Mouse (Mus musculus): ENCODE data around the gene Kcnq1.

The Kcnq1 gene

GRCm38 (mm10) chr7:143132815-143133214 is 26.7 kb downstream of the Kcnq1 start:
- intact Hi-C loops (cut with DNase I): no loop called here

DNA sequence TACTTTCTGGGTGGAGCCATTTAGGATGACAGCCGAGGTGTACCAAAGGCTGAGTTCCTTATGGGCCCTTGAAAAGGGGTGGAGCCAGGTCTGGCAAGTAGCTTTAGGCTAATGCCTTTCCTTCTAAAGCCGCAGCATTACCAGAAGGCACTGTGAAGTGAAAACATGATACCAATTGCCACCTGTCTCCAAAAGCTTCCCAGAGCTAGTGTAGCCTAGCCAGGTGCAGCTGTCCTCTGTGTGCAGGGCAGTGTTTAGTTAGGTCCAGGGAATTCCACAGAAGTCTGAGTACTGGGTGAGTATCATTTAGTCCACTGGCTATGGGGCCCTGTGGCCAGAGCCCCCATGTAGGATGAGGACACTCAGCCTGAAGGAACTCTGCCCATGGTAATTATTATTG is 30.0 kb downstream of the Kcnq1 start:
- intact Hi-C loops (cut with DNase I): no loop called here

DNA sequence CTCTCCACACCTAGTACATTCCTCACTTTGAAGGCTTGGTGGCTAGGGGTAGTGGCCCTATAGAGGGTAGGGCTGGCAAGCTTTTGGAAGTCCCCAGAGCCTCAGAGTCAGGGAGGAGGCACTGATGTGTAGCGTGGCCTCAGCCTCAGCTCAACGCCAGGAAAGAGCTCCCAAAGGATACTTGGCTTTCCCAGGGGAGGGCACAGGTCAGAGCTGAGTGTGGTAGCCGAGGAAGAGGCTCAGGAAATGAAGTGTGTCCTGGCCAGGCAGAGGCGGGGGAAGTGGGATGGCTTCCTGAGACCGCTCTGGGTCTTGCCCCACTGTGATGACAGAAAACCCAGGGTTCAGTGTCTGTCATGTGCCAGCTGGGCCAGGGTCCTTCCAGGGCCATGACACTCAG is 30.4 kb downstream of the Kcnq1 start:
- intact Hi-C loops (cut with DNase I): no loop called here

DNA sequence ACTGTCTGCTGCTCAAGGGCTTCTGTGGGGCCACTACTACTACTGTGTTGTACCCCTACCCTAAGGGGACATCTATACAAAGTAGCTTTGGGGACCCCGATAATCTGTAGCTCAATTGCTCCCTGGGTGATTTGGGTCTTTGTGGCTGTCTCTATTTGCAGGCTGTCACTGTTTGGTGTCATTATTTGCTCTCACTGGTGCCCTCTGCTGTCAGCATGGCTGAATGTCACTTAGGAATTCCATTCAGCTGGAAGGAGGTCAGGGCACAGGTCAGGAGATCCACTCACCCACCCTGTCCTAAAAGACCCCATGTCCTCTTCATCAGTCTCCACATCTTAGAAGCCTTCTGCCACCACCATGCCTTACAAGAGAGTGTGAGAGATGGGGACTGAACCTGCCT is 32.6 kb downstream of the Kcnq1 start:
- intact Hi-C loops (cut with DNase I): loop anchor here (1.0 kb wide), 1 partner anchor 44 kb away; the partner anchor contains the start of gene Trpm5

DNA sequence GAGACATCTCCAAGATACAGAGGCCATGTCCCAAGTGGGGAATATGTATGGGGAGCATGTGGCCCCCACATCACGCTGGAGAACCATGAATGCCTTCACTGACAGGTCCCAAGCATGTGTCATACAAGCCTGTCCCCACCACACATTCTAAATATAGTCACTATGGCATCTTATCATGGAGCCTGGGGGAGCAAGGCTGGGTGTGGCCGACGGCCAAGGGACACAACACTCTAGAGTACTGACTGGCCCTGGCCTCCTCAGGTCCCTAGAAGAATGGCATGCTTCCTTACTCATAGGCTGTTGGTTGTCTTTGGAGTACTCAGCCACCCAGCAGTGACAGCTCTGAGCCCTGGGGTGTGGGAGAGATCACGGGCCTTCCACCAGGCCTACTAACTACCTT is 33.8 kb downstream of the Kcnq1 start:
- intact Hi-C loops (cut with DNase I): no loop called here

GRCm38 (mm10) chr7:143142680-143143079 is 36.5 kb downstream of the Kcnq1 start:
- intact Hi-C loops (cut with DNase I): no loop called here

- intact Hi-C loops (cut with DNase I): no loop called here
These were observed 40.9 kb downstream of the Kcnq1 start for GRCm38 (mm10) chr7:143147015-143147414.

DNA sequence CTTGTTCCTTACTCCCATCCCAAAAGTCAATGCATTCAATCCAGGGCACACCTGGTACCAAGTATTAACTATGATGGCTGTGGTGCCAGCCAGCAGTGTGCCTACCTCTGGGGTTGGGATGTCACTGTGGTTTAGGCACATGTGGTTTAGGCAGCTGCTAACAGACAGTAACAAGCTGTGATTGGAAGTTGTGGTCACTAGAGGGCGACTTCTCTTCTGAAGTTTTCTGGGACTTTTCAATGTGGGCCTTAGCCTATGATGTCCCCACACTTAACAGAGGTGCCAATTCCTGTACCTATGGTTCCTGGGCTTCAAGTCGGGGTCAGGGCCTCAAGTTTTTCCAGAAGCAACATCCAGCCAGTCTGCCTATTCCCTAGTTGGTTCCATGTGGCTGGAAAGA is 45.0 kb downstream of the Kcnq1 start:
- intact Hi-C loops (cut with DNase I): no loop called here

DNA sequence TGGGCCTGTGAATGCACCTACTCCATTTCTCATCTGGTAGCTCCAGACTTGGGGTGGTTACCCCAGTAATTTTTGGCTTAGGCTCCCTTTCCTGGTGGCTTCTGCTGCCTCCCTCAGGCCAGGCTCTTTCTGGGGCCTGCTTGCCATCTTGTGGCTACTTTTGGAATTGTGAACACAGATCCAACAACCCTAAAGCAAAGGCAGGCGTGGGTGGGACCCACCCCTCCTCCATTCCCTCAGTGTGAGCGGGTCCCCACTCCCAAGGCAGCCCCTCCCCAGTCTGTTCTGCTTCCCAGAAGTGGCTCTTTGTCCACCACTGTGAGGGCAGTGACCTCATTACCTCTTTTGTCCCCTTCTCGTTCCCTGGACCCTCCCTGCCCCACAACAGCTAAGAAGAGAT is 46.2 kb downstream of the Kcnq1 start:
- intact Hi-C loops (cut with DNase I): no loop called here

GRCm38 (mm10) chr7:143153915-143154373 is 47.8 kb downstream of the Kcnq1 start:
- intact Hi-C loops (cut with DNase I): loop anchor here (1.0 kb wide), 1 partner anchor 312 kb away; no protein-coding TSS in a partner anchor

DNA sequence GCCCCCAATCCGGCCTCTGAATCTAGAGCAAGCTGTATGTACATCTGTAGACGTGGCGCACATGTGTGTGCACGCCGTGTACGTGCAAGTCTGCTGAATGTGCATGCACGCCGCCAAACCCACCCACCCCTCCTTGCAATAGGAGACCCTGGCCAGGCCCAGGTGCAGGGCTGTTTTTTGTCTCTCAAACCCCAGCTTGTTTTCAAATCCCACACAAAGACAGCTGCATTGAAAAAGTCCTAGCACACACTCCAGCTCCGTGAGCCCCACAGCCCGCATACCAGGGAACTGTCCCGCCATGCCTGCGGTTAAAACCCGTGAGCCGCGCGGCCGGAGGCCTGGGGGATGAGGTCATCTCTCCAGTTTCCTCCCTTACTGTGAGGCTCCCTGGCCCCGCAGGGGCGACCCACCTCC is 48.3 kb downstream of the Kcnq1 start:
- intact Hi-C loops (cut with DNase I): no loop called here

DNA sequence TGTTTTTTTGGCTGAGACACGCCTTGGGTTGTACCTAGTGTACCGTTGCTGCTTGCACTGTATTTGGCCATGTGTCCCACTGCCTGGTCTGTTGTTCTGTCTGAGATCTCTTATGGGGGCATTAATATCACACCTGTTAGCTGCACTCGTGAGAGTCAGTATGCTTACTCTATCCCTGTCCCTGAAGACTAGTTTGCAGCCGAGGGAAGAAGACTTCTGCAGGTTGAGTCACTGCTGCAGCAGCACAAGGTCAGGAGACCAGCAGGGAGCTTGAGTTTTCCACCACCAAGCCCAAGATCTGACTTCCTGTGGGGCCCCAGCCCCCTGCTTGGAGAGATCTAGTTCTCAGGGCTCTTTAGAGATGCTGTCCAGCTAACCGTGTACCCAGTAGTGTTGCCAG is 49.1 kb downstream of the Kcnq1 start:
- intact Hi-C loops (cut with DNase I): no loop called here

DNA sequence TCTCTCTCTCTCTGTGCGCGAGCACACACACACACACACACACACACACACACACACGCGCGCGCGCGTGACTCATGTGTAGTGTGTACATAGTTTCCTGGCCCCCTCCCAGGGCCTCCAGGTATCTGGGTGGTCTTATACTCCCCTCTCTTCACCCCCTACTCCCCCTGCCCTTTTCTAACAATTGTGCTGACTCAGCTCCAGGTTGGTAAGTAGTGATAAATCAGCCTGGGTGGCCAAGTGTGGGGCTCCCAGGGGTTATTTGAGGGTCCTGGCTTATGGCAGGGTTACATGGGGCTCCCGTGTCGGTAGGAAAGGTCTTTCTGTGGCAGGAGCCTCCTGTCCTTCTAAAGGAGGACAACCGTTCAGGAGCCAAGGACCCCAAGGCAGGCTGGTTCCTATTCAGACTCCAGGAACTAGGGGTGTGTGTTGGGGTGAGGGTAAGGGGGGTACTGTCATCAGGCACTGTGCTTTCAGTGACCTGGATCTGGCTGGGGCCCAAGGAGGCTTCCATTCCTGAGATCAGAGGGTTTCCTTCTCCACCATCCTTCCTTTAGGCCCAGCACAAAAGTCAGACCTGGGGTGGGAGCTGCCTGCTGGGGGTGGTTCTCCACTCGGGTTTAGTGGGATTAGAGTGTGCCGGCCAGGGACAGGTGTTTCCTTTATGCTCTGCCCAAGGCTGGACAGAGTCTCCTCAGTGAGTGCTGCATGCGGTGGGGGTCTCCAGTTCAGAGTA is 52.7 kb downstream of the Kcnq1 start:
- intact Hi-C loops (cut with DNase I): no loop called here

DNA sequence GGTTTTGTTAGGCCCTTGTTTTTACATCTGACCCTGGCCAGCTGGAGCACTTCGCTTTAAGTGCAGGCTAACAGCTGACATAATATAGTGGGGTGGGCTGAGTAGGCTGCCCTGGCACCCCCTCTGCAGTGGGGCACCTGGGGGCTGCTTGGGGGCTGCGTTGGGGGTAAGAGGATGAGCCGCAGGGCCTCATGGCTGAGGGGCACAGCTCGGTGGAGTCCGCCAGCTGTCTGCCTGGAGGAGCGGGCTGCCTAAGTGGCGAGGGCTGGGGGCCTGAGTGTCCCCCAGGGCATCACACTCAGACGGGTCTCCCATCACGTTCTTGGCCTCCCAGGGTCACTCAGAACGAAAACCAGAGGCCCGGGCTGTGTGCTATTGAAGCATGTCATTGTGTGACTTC is 53.3 kb downstream of the Kcnq1 start:
- intact Hi-C loops (cut with DNase I): no loop called here

- intact Hi-C loops (cut with DNase I): no loop called here
These were observed 53.9 kb downstream of the Kcnq1 start for GRCm38 (mm10) chr7:143160057-143160456.

- intact Hi-C loops (cut with DNase I): no loop called here
These were observed 55.9 kb downstream of the Kcnq1 start for GRCm38 (mm10) chr7:143162051-143162450.

DNA sequence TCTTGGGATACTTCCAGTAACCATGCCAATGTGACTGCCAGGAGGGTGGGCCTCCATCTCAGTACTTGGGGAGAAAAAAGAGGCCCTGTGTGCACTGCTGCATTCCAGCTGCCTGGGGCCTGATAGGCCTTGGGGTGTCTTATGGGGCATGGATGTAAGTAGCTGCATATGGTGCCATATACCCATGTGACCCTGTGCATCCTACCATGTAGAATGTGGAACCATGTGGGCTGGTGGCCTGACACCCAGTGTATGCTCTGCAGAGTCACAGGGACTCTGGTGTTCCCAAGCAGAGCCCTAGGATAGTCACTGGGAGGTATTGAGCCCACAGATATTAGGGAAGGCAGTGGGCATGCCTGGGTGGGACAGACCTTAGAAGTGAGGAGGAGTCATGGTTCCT is 57.9 kb downstream of the Kcnq1 start:
- intact Hi-C loops (cut with DNase I): no loop called here

DNA sequence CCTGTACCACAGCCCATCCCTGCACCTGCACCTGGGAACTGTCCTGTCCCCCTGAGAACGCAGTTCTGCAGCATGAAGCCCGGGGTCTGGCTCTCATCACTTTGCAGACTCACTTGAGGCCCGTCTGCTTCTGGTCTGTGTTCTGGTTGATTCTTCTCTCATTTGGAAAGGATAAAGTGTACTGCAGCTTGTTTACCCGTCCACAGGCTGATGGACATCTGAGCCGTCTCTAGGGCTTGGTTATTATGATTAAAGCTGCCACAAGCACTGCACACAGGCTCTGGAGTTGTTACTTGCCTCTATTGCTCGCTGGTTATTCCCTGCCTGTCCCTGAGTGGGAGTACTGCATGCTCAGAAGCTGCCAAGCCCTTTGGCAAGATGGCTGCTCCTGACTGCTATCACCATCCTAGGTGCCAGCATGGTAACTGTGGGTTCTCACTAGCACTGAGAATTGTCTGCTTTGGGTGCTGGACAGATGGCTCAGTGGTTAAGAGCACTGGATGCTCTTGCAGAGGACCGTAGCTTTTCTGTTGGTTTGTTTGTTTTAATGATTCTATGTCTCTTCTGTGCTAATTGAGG is 59.6 kb downstream of the Kcnq1 start:
- intact Hi-C loops (cut with DNase I): no loop called here

GRCm38 (mm10) chr7:143167275-143167674 is 61.1 kb downstream of the Kcnq1 start:
- intact Hi-C loops (cut with DNase I): no loop called here

DNA sequence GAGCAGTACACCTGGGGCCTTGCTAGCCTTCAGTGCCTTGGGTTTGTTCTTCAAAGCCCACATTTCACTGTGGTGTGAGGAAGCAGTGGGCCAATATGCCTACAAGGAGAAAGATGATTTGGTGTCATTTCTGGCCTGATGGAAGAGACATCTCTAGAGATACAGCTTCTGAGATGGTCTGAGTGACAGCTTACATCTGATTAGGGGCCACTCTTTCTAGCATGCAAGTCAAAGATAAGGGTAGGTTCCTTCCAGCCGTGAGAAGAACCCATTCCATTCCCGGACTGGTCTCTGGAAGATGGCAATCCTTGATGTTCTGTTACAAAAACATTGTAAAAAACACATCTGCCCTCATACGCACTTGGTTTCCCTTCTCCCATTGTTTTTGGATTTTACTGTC is 63.2 kb downstream of the Kcnq1 start:
- intact Hi-C loops (cut with DNase I): no loop called here

- intact Hi-C loops (cut with DNase I): no loop called here
These were observed 66.9 kb downstream of the Kcnq1 start for GRCm38 (mm10) chr7:143172914-143173547.

DNA sequence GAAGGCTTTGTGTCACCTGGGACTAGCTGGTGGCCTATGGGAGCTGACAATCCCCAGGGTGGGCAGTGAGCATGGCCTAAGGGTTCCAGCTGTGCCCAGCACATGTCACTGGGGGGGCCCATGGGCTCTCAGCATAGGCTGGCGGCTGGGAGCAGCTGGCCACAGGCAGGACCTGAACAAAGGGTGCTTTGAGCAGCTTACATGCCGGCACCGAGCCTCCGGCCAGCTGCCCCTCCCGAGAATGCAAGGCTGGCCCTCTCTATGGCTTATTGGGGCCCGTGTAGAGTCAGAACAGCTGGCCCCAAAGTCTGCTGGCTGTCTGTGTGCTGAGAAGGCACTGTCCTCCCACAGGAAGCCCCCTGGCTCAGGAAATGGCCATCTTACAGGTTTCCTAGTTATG is 68.5 kb downstream of the Kcnq1 start:
- intact Hi-C loops (cut with DNase I): no loop called here

- intact Hi-C loops (cut with DNase I): no loop called here
These were observed 72.7 kb downstream of the Kcnq1 start for GRCm38 (mm10) chr7:143178831-143179230.

All from adrenal gland (tissue).